Mouse (Mus musculus) heart, adult 2 months (tissue): ENCODE results near the gene Fxyd7.

Experiments
- EP300 ChIP-seq: fragments of 200-500 bp; IDR thresholded peaks from 2 replicates; pipeline ENCODE4 v1.6.1; 2011; ENCODE audit warnings: low read depth, low read length, control low read depth; ENCODE audit not compliant: insufficient read depth
- POLR2A ChIP-seq: fragments of 200-500 bp; IDR thresholded peaks from 2 replicates; pipeline ENCODE4 v1.6.1; 2011; ENCODE audit warnings: mild to moderate bottlenecking, low read depth, low read length, control low read depth; ENCODE audit not compliant: insufficient read depth

DNA sequence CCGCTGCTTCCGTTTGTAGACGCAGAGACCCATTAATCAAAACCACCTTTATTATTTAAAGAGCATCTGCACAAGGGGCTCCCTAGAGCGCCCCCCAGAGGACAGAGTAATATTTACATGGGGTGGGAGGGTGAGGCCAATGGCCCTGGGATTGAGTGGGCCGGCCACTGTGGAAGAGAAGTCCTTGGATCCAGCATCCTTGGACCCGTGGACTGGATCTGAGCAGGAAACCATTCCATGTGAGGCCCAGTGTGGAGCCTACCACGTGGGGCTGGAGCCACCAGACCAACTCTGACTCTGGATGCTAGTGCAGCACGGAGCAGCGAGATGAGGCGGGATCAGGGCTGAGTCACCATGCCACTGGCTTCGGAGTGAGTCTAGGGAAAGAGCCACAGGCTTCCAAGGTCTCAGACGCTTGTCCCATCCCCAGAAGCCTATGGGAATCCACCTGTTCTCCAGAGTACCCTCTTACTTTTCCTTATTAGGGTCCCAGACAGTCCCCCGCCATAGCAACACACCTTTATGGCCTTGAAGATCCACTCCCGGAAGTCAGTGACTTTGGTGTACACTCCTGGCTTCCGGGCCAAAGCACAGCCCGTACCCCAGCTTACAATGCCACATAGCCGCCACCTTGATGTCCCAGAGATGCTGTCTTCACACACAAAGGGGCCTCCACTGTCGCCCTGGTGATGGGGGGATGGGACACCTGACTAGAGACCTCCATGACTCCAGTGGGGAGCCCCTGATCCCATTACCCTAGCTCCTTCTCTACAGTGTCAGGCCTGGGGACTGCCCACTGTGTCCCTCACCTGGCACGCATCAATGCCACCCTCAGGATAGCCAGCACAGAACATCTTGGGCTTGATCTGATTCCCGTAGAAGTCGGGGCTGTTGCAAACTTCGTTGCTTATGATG lies 47.7 kb upstream of the Fxyd7 start:
- TF ChIP-seq EP300 (no peak), POLR2A (no peak)
